Mouse (Mus musculus) lung, embryonic 14.5 days (tissue): ENCODE measurements around the gene Nptx2. TPM values are rescaled to one million over a fixed set of nuclear protein-coding genes. Genes with fewer than 3 reads are reported as not detected.
A peak's percentile ranks its signal among the peaks of the same experiment; 100 is the strongest.

Experiments used
- ATAC-seq: fragments of 200-750 bp; cut with Nextera tagmentation; 2 replicates; pipeline ENCODE4 v1.8.0; 2017; ENCODE audit warnings: mild to moderate bottlenecking, moderate TSS enrichment, moderate library complexity; ENCODE audit not compliant: insufficient read depth
- DNase-seq: peaks from one replicate; pipeline ENCODE4 v3.0.0-alpha.2; 2015
- H3K27ac ChIP-seq: fragments of 300-500 bp; sonication (generic); 2 replicates; pipeline ENCODE4 v1.5.1; 2014; ENCODE audit warnings: low read depth, mild to moderate bottlenecking, moderate library complexity
- H3K27me3 ChIP-seq: fragments of 300-500 bp; sonication (generic); 2 replicates; pipeline ENCODE4 v1.6.1; 2014; ENCODE audit warnings: low read length, control low read depth; ENCODE audit not compliant: insufficient read depth
- H3K36me3 ChIP-seq: fragments of 300-500 bp; sonication (generic); 2 replicates; pipeline ENCODE4 v1.6.1; 2014; ENCODE audit warnings: control low read depth; ENCODE audit not compliant: insufficient read depth
- H3K4me1 ChIP-seq: fragments of 300-500 bp; sonication (generic); 2 replicates; pipeline ENCODE4 v1.6.1; 2014; ENCODE audit warnings: antibody characterized with exemption, control low read depth; ENCODE audit not compliant: insufficient read depth
- H3K4me2 ChIP-seq: fragments of 300-500 bp; sonication (generic); 2 replicates; pipeline ENCODE4 v1.6.1; 2014; ENCODE audit warnings: mild to moderate bottlenecking
- H3K4me3 ChIP-seq: fragments of 300-500 bp; sonication (generic); 2 replicates; pipeline ENCODE4 v1.5.1; 2014; ENCODE audit warnings: low read depth, low read length
- H3K9ac ChIP-seq: fragments of 300-500 bp; sonication (generic); 2 replicates; pipeline ENCODE4 v1.6.1; 2014
- H3K9me3 ChIP-seq: fragments of 300-500 bp; sonication (generic); 2 replicates; pipeline ENCODE4 v1.6.1; 2016; ENCODE audit warnings: low read depth, low read length, control low read depth
- CTCF ChIP-seq: IDR thresholded peaks from 2 replicates; pipeline ENCODE4 v1.5.1; 2016; ENCODE audit warnings: antibody characterized with exemption, low read depth
- WGBS: fragments of 180-500 bp; shearing (Covaris S2); extraction: QIAGEN DNeasy Blood & Tissue Kit; methylation state at CpG from one replicate; pipeline ENCODE4 v1.1.7; 2014; 5-methylcytosine and 5-hydroxymethylcytosine counted together
- polyA plus RNA-seq: library from polyadenylated mRNA; unstranded; fragments of >200 nt; fragmentation: Nextera tagmentation; extraction: Ambion mirVana; gene quantifications from 2 replicates; pipeline ENCODE4 v1.2.1, GENCODE M21; 2014

Nptx2 gene
- polyA plus RNA-seq, 1 experiment from 2014 or later: 0.47 TPM

GRCm38 (mm10) chr5:144514738-144515137 lies 31.0 kb upstream of the Nptx2 start:
- 63% methylated on average over 6 of the region's 6 CpGs for WGBS
- Histone ChIP-seq H3K9ac (no peak overlapping the region), H3K36me3 (no peaks in the 10 kb centered on the region), H3K4me2 (no peak overlapping the region), H3K27me3 (no peaks in the 10 kb centered on the region), H3K4me1 (no peaks in the 10 kb centered on the region), H3K9me3 (no peaks in the 10 kb centered on the region), H3K27ac (no peak overlapping the region), H3K4me3 (no peak overlapping the region)
- no peak for ATAC-seq
- peak; percentile 56 for TF ChIP-seq CTCF
- DNase-seq: peak; percentile 6

- Histone ChIP-seq H3K4me3 (no peak overlapping the region), H3K4me2 (no peak overlapping the region), H3K4me1 (no peaks in the 10 kb centered on the region), H3K27ac (no peak overlapping the region), H3K9ac (no peak overlapping the region), H3K27me3 (no peaks in the 10 kb centered on the region), H3K9me3 (no peaks in the 10 kb centered on the region), H3K36me3 (no peaks in the 10 kb centered on the region)
- TF ChIP-seq CTCF: no peak
- no peak for DNase-seq
- WGBS: 74% methylated on average over 4 of the region's 4 CpGs
- no peak for ATAC-seq
These were observed 30.5 kb upstream of the Nptx2 start for GRCm38 (mm10) chr5:144515241-144515640.

DNA sequence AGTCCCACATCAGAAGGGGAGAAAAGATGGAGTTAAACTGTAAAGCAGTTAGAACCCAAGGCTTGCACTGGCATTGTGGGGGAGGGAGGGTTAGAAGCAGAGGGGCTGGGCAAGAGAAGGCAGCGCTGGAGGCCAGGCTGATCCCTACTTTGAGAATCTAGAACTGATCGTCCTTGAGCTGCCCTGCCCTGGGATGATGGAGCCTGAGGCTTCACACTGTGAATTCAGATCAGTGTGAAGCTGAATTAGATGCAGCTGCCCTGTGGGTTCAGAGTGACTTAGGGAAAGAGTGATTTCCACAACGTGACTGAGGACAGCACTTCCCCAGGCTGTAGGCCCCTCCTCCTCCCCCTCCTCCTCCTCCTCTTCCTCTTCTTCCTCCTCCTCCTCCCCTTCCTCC lies 25.6 kb upstream of the Nptx2 start:
- H3K4me2 ChIP-seq: no peak overlapping the region
- WGBS: 31% methylated on average over 3 of the region's 3 CpGs
- no peak overlapping the region for H3K4me3 ChIP-seq
- H3K27ac ChIP-seq: no peak overlapping the region
- no peaks in the 10 kb centered on the region for H3K36me3 ChIP-seq
- ATAC-seq (no peak), DNase-seq (no peak)
- TF ChIP-seq CTCF: no peak
- H3K27me3 ChIP-seq: no peaks in the 10 kb centered on the region
- H3K9me3 ChIP-seq: no peaks in the 10 kb centered on the region
- H3K4me1 ChIP-seq: no peaks in the 10 kb centered on the region
- H3K9ac ChIP-seq: no peak overlapping the region

- ATAC-seq (no peak), DNase-seq (no peak)
- no peaks in the 10 kb centered on the region for H3K4me1 ChIP-seq
- H3K27ac ChIP-seq: no peak overlapping the region
- WGBS: 71% methylated on average over 10 of the region's 10 CpGs
- H3K36me3 ChIP-seq: no peaks in the 10 kb centered on the region
- no peak for TF ChIP-seq CTCF
- no peak overlapping the region for H3K4me3 ChIP-seq
- H3K27me3 ChIP-seq: no peaks in the 10 kb centered on the region
- H3K4me2 ChIP-seq: no peak overlapping the region
- H3K9me3 ChIP-seq: no peaks in the 10 kb centered on the region
- H3K9ac ChIP-seq: no peak overlapping the region
These were observed 20.9 kb upstream of the Nptx2 start for GRCm38 (mm10) chr5:144524774-144525173.

DNA sequence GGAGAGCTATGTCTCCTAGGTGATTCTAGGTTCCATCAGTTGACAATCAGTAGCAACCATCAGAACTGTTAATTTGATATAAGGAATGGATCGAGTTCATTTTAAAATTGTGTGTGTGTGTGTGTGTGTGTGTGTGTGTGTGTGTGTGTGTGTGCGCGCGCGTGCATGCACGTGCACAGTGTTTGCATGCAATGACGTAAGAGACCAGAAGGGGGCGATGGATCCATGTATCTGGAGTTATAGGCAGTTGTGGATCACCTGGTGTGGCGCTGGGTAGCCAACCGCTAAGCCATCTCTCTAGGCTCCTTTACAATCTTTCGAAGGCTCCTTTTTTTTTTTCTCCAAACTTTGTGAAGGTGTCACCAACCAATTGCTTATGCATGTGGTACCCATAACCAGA lies 16.6 kb upstream of the Nptx2 start:
- peak; percentile 11; the same call in 1 of the 2 replicates for TF ChIP-seq CTCF
- no peak overlapping the region for H3K9ac ChIP-seq
- no peaks in the 10 kb centered on the region for H3K27me3 ChIP-seq
- H3K9me3 ChIP-seq: no peaks in the 10 kb centered on the region
- WGBS: 92% methylated on average over 11 of the region's 11 CpGs
- no peak overlapping the region for H3K4me2 ChIP-seq
- no peaks in the 10 kb centered on the region for H3K36me3 ChIP-seq
- H3K4me1 ChIP-seq: no peaks in the 10 kb centered on the region
- ATAC-seq (no peak), DNase-seq (no peak)
- H3K27ac ChIP-seq: no peak overlapping the region
- no peak overlapping the region for H3K4me3 ChIP-seq

- no peak overlapping the region for H3K27ac ChIP-seq
- H3K9ac ChIP-seq: no peak overlapping the region
- ATAC-seq (no peak), DNase-seq (peak; percentile 74)
- no peak overlapping the region for H3K4me2 ChIP-seq
- peaks cover 39% of the 10 kb centered on the region for H3K27me3 ChIP-seq
- no peaks in the 10 kb centered on the region for H3K9me3 ChIP-seq
- no peak for TF ChIP-seq CTCF
- WGBS: 19% methylated on average over 12 of the region's 12 CpGs
- H3K4me3 ChIP-seq: no peak overlapping the region
- H3K36me3 ChIP-seq: no peaks in the 10 kb centered on the region
- H3K4me1 ChIP-seq: no peaks in the 10 kb centered on the region; the same call in 1 of the 2 replicates
These were observed 2.9 kb upstream of the Nptx2 start for GRCm38 (mm10) chr5:144542711-144543308.

GRCm38 (mm10) chr5:144546423-144546995 lies 807 bp downstream of the Nptx2 start:
- TF ChIP-seq CTCF: no peak
- H3K27me3 ChIP-seq: peaks cover 47% of the 10 kb centered on the region
- no peak overlapping the region for H3K27ac ChIP-seq
- 4% methylated on average over 34 of the region's 34 CpGs for WGBS
- H3K36me3 ChIP-seq: no peaks in the 10 kb centered on the region
- H3K4me1 ChIP-seq: no peaks in the 10 kb centered on the region; the same call in 1 of the 2 replicates
- no peaks in the 10 kb centered on the region for H3K9me3 ChIP-seq
- H3K9ac ChIP-seq: no peak overlapping the region
- peak overlapping the region; percentile 59 for H3K4me2 ChIP-seq
- ATAC-seq (no peak), DNase-seq (no peak)
- peak overlapping the region; percentile 29 for H3K4me3 ChIP-seq
